Mouse (Mus musculus) heart, postnatal 0 days (tissue): Measurements from ENCODE around the gene Hist1h1d.

Source experiments
- CTCF ChIP-seq: IDR thresholded peaks from 2 replicates; pipeline ENCODE4 v1.5.1; 2016; ENCODE audit warnings: antibody characterized with exemption, control low read depth, low read depth
- EP300 ChIP-seq: IDR thresholded peaks from 2 replicates; pipeline ENCODE4 v1.6.1; 2016; ENCODE audit warnings: antibody characterized with exemption, low read depth

- TF ChIP-seq CTCF (no peak), EP300 (no peak)
These were observed 839 bp upstream of the Hist1h1d start for GRCm38 (mm10) chr13:23551931-23552914.
